Mouse (Mus musculus): ENCODE results near the gene Rela. TPM values are rescaled to one million over a fixed set of nuclear protein-coding genes. Genes with fewer than 3 reads are reported as not detected.

Rela gene
- total and polyA plus RNA-seq, 3 experiments: 12.1 to 51.9 (median 21.0) TPM

- dilution Hi-C loops (cut with MboI; ENCODE audit: extremely low pct_ligation_motif_present, extremely low pct_unique_long_range_greater_than_20kb, low sequenced_read_pairs): no loop called here
- peaks cover 9 to 23% of the 10 kb centered on the region in 2 experiments for H3K4me1 ChIP-seq (ENCODE audit: control insufficient read depth in 1 of 2, insufficient read depth in 2 of 2)
- 0 out of 2 replicates have a peak overlapping the region, but pooled peaks have one; percentile 47 for H3K9ac ChIP-seq (ENCODE audit: insufficient read depth, low read depth)
- DNase-seq (ENCODE audit: extremely low read depth): no peak
- H3K4me3 ChIP-seq (replicated peaks in 1 of 3; ENCODE audit: low read depth in 2 of 3, low read length in 2 of 3, poor library complexity in 1 of 3): no peak overlapping the region
- H3K79me2 ChIP-seq (replicated peaks; ENCODE audit: control insufficient read depth, extremely low read depth, insufficient read depth, poor library complexity, severe bottlenecking): no peaks in the 10 kb centered on the region
- no peak overlapping the region for H3K4me2 ChIP-seq (ENCODE audit: insufficient read depth, low read depth, poor library complexity, severe bottlenecking)
- no peak for TF ChIP-seq JUND (conservative IDR thresholded peaks at IDR 0.05; ENCODE audit: low read depth, low read length)
- TF ChIP-seq NELFE (IDR thresholded peaks at IDR 0.05; ENCODE audit: low read depth, low read length): no peak
- TF ChIP-seq JUN (IDR thresholded peaks at IDR 0.05; ENCODE audit: insufficient read depth, low read depth, low read length): no peak
- no peak for TF ChIP-seq USF1 (IDR thresholded peaks at IDR 0.05; ENCODE audit: low read depth, low read length)
- no peak for TF ChIP-seq IRF4 (IDR thresholded peaks at IDR 0.05; ENCODE audit: low read depth, low read length)
- no peak for TF ChIP-seq HCFC1 (IDR thresholded peaks at IDR 0.05; ENCODE audit: low read depth, low read length)
- TF ChIP-seq TBP (conservative IDR thresholded peaks at IDR 0.05; ENCODE audit: low read depth, low read length): no peak
- TF ChIP-seq E2F4 (IDR thresholded peaks at IDR 0.05; ENCODE audit: insufficient replicate concordance, low read depth, low read length): no peak
- no peak for TF ChIP-seq MXI1 (IDR thresholded peaks at IDR 0.05; ENCODE audit: low read depth, low read length)
- no peak for TF ChIP-seq EP300 (IDR thresholded peaks at IDR 0.05; ENCODE audit: low read length)
- TF ChIP-seq ETS1 (conservative IDR thresholded peaks at IDR 0.05; ENCODE audit: low read depth, low read length): no peak
- TF ChIP-seq SIN3A (IDR thresholded peaks at IDR 0.05; ENCODE audit: low read length): no peak
- TF ChIP-seq MAFK (IDR thresholded peaks at IDR 0.05; ENCODE audit: insufficient replicate concordance, low read length): no peak
- TF ChIP-seq GABPA (IDR thresholded peaks at IDR 0.05; ENCODE audit: insufficient replicate concordance, low read depth, low read length): no peak
- no peak for TF ChIP-seq MEF2A (IDR thresholded peaks at IDR 0.05; ENCODE audit: borderline replicate concordance, low read depth, low read length)
- no peak for TF ChIP-seq UBTF (IDR thresholded peaks at IDR 0.05; ENCODE audit: low read depth, low read length)
- TF ChIP-seq POLR2A (IDR thresholded peaks at IDR 0.05; ENCODE audit: low read depth, low read length): no peak
- TF ChIP-seq RAD21 (IDR thresholded peaks at IDR 0.05; ENCODE audit: low read depth, low read length): no peak
- peaks cover 67 to 84% of the 10 kb centered on the region in 2 experiments for H3K36me3 ChIP-seq (replicated peaks in 1 of 2; ENCODE audit: control insufficient read depth in 1 of 2, insufficient read depth in 1 of 2, low read length in 1 of 2)
- in situ Hi-C loops (cut with MboI; ENCODE audit: low pct_ligation_motif_present, low pct_unique_long_range_greater_than_20kb, low sequenced_read_pairs): no loop called here
- peak overlapping the region; percentile 76; the same call in 1 of the 2 replicates for H3K27ac ChIP-seq (ENCODE audit: insufficient read depth, low read depth)
- H3K9me3 ChIP-seq (replicated peaks; ENCODE audit: low read length): no peaks in the 10 kb centered on the region
- H3K27me3 ChIP-seq (replicated peaks): no peaks in the 10 kb centered on the region
Measured at GRCm38 (mm10) chr19:5647791-5648190, 10.5 kb downstream of the Rela start.

GRCm38 (mm10) chr19:5648401-5649297 lies 11.4 kb downstream of the Rela start:
- H3K4me1 ChIP-seq (ENCODE audit: control insufficient read depth in 1 of 2, insufficient read depth in 2 of 2): peaks cover 9 to 23% of the 10 kb centered on the region in 2 experiments
- DNase-seq (ENCODE audit: extremely low read depth): peak; percentile 92
- in situ Hi-C loops (cut with MboI; ENCODE audit: low pct_ligation_motif_present, low pct_unique_long_range_greater_than_20kb, low sequenced_read_pairs) (no loop called here), dilution Hi-C loops (cut with MboI; ENCODE audit: extremely low pct_ligation_motif_present, extremely low pct_unique_long_range_greater_than_20kb, low sequenced_read_pairs) (no loop called here)
- H3K4me2 ChIP-seq (ENCODE audit: insufficient read depth, low read depth, poor library complexity, severe bottlenecking): peak overlapping the region; percentile 42
- H3K36me3 ChIP-seq (replicated peaks in 1 of 2; ENCODE audit: control insufficient read depth in 1 of 2, insufficient read depth in 1 of 2, low read length in 1 of 2): peaks cover 64 to 86% of the 10 kb centered on the region in 2 experiments
- no peaks in the 10 kb centered on the region for H3K79me2 ChIP-seq (replicated peaks; ENCODE audit: control insufficient read depth, extremely low read depth, insufficient read depth, poor library complexity, severe bottlenecking)
- H3K9ac ChIP-seq (ENCODE audit: insufficient read depth, low read depth): peak overlapping the region; percentile 47
- no peak overlapping the region for H3K4me3 ChIP-seq (replicated peaks in 1 of 3; ENCODE audit: low read depth in 2 of 3, low read length in 2 of 3, poor library complexity in 1 of 3)
- H3K9me3 ChIP-seq (replicated peaks; ENCODE audit: low read length): no peaks in the 10 kb centered on the region
- H3K27me3 ChIP-seq (replicated peaks): no peaks in the 10 kb centered on the region
- H3K27ac ChIP-seq (ENCODE audit: insufficient read depth, low read depth): peak overlapping the region; percentile 76
- TF ChIP-seq SMC3 (IDR thresholded peaks at IDR 0.05; ENCODE audit: low read depth, low read length) (no peak), CHD2 (IDR thresholded peaks at IDR 0.05; ENCODE audit: low read length) (no peak; the same call in 1 of the 2 replicates), USF1 (IDR thresholded peaks at IDR 0.05; ENCODE audit: low read depth, low read length) (no peak), IRF4 (IDR thresholded peaks at IDR 0.05; ENCODE audit: low read depth, low read length) (peak; percentile 7; the same call in 1 of the 2 replicates), JUND (conservative IDR thresholded peaks at IDR 0.05; ENCODE audit: low read depth, low read length) (no peak), TBP (conservative IDR thresholded peaks at IDR 0.05; ENCODE audit: low read depth, low read length) (peak; percentile 59; the same call in 1 of the 2 replicates), BHLHE40 (IDR thresholded peaks at IDR 0.05; ENCODE audit: low read depth, low read length) (peak; percentile 29; the same call in 1 of the 2 replicates), NELFE (IDR thresholded peaks at IDR 0.05; ENCODE audit: low read depth, low read length) (peak; percentile 52; the same call in 1 of the 2 replicates), ZNF384 (IDR thresholded peaks at IDR 0.05; ENCODE audit: low read depth, low read length) (no peak), MAX (IDR thresholded peaks at IDR 0.05; ENCODE audit: low read length) (no peak), ZKSCAN1 (IDR thresholded peaks at IDR 0.05; ENCODE audit: borderline replicate concordance, low read depth, low read length) (no peak), JUN (IDR thresholded peaks at IDR 0.05; ENCODE audit: insufficient read depth, low read depth, low read length) (no peak), UBTF (IDR thresholded peaks at IDR 0.05; ENCODE audit: low read depth, low read length) (no peak), CTCF (conservative IDR thresholded peaks at IDR 0.05 in 1 of 2, IDR thresholded peaks at IDR 0.05 in 1 of 2; ENCODE audit: low read depth in 2 of 2, low read length in 2 of 2) (peak in 1 of 2 experiments; percentile 19; a peak in 1 of 4 replicates), POLR2A (IDR thresholded peaks at IDR 0.05; ENCODE audit: low read depth, low read length) (peak; percentile 74), POLR2AphosphoS2 (IDR thresholded peaks at IDR 0.05; ENCODE audit: low read depth, low read length) (0 out of 2 replicates have a peak, but pooled peaks have one; percentile 19), NRF1 (IDR thresholded peaks at IDR 0.05; ENCODE audit: low read depth, low read length) (peak; percentile 99), TCF12 (IDR thresholded peaks at IDR 0.05; ENCODE audit: low read depth, low read length) (0 out of 2 replicates have a peak, but pooled peaks have one; percentile 30), CHD1 (IDR thresholded peaks at IDR 0.05; ENCODE audit: low read depth, low read length) (no peak)

Data from CH12.LX (cell line).